Mouse (Mus musculus) intestine, embryonic 15.5 days (tissue): ENCODE results near the gene Atg16l1. TPM values are rescaled to one million over a fixed set of nuclear protein-coding genes. Genes with fewer than 3 reads are reported as not detected.
A peak's percentile ranks its signal among the peaks of the same experiment; 100 is the strongest.
"Not testable (repeated sequence)": the region's sequence is repeated elsewhere in the genome, so short reads cannot be mapped to it uniquely, and the experiment has no call there.

Experiments
- ATAC-seq: fragments of 200-750 bp; cut with Nextera tagmentation; 2 replicates; pipeline ENCODE4 v1.8.0; 2017; ENCODE audit warnings: moderate TSS enrichment, moderate library complexity
- H3K27ac ChIP-seq: fragments of 300-500 bp; sonication (generic); 2 replicates; pipeline ENCODE4 v1.5.1; 2015; ENCODE audit warnings: mild to moderate bottlenecking, inconsistent platforms
- H3K27me3 ChIP-seq: fragments of 300-500 bp; sonication (generic); replicated peaks from 2 replicates; pipeline ENCODE4 v1.6.1; 2015; ENCODE audit warnings: inconsistent platforms
- H3K36me3 ChIP-seq: fragments of 300-500 bp; sonication (generic); 2 replicates; pipeline ENCODE4 v1.6.1; 2015; ENCODE audit warnings: inconsistent platforms
- H3K4me1 ChIP-seq: fragments of 300-500 bp; sonication (generic); replicated peaks from 2 replicates; pipeline ENCODE4 v1.6.1; 2015; ENCODE audit warnings: inconsistent platforms
- H3K4me2 ChIP-seq: fragments of 300-500 bp; sonication (generic); replicated peaks from 2 replicates; pipeline ENCODE4 v1.6.1; 2015; ENCODE audit warnings: mild to moderate bottlenecking, inconsistent platforms
- H3K4me3 ChIP-seq: fragments of 300-500 bp; sonication (generic); replicated peaks from 2 replicates; pipeline ENCODE4 v1.5.1; 2015; ENCODE audit warnings: inconsistent platforms
- H3K9ac ChIP-seq: fragments of 300-500 bp; sonication (generic); 2 replicates; pipeline ENCODE4 v1.6.1; 2015; ENCODE audit warnings: inconsistent platforms
- H3K9me3 ChIP-seq: fragments of 300-500 bp; sonication (generic); 2 replicates; pipeline ENCODE4 v1.6.1; 2016; ENCODE audit warnings: inconsistent platforms
- WGBS: fragments of 180-500 bp; shearing (Covaris S2); methylation state at CpG from one replicate; pipeline ENCODE4 v1.1.7; 2015; 5-methylcytosine and 5-hydroxymethylcytosine counted together
- polyA plus RNA-seq: library from polyadenylated mRNA; unstranded; fragments of >200 nt; fragmentation: Nextera tagmentation; extraction: Ambion mirVana; gene quantifications from 2 replicates; pipeline ENCODE4 v1.2.1, GENCODE M21; 2015

Atg16l1 gene
- polyA plus RNA-seq, 1 experiment from 2014 or later = 25.4 TPM

GRCm38 (mm10) chr1:87824420-87824995 is 68.8 kb downstream of the Atg16l1 start:
- Histone ChIP-seq H3K9me3 (no peaks in the 10 kb centered on the region), H3K9ac (no peak overlapping the region), H3K4me2 (no peak overlapping the region), H3K4me1 (0 out of 2 replicates have a peak, but pooled peaks cover 6% of the 10 kb centered on the region), H3K27ac (no peak overlapping the region), H3K4me3 (no peak overlapping the region), H3K36me3 (no peaks in the 10 kb centered on the region), H3K27me3 (no peaks in the 10 kb centered on the region)
- WGBS = 94% methylated on average over 10 of the region's 10 CpGs
- ATAC-seq = no peak

GRCm38 (mm10) chr1:87825281-87825680 is 69.6 kb downstream of the Atg16l1 start:
- Histone ChIP-seq H3K4me1 (0 out of 2 replicates have a peak, but pooled peaks cover 6% of the 10 kb centered on the region), H3K9me3 (no peaks in the 10 kb centered on the region), H3K9ac (no peak overlapping the region), H3K36me3 (no peaks in the 10 kb centered on the region), H3K27me3 (no peaks in the 10 kb centered on the region), H3K4me2 (no peak overlapping the region), H3K27ac (no peak overlapping the region), H3K4me3 (no peak overlapping the region)
- no peak for ATAC-seq
- WGBS = 82% methylated on average over 5 of the region's 5 CpGs

- WGBS = 82% methylated on average over 6 of the region's 6 CpGs
Measured at GRCm38 (mm10) chr1:87825991-87826390, 70.3 kb downstream of the Atg16l1 start.

GRCm38 (mm10) chr1:87826474-87826873 is 70.8 kb downstream of the Atg16l1 start:
- H3K9me3 ChIP-seq = no peaks in the 10 kb centered on the region
- H3K9ac ChIP-seq = no peak overlapping the region
- H3K4me1 ChIP-seq = 0 out of 2 replicates have a peak, but pooled peaks cover 6% of the 10 kb centered on the region
- no peak for ATAC-seq
- H3K4me2 ChIP-seq = no peak overlapping the region
- no peak overlapping the region for H3K4me3 ChIP-seq
- H3K27me3 ChIP-seq = no peaks in the 10 kb centered on the region
- no peaks in the 10 kb centered on the region for H3K36me3 ChIP-seq
- WGBS = 80% methylated on average over 2 of the region's 2 CpGs
- no peak overlapping the region for H3K27ac ChIP-seq

More at GRCm38 (mm10) chr1:87825991-87826390, 70.3 kb downstream of the Atg16l1 start:
- H3K4me2 ChIP-seq = no peak overlapping the region
- ATAC-seq = no peak
- no peaks in the 10 kb centered on the region for H3K36me3 ChIP-seq
- no peaks in the 10 kb centered on the region for H3K9me3 ChIP-seq
- no peak overlapping the region for H3K27ac ChIP-seq
- no peak overlapping the region for H3K9ac ChIP-seq
- H3K27me3 ChIP-seq = no peaks in the 10 kb centered on the region
- no peak overlapping the region for H3K4me3 ChIP-seq
- H3K4me1 ChIP-seq = 0 out of 2 replicates have a peak, but pooled peaks cover 6% of the 10 kb centered on the region

- not testable (repeated sequence) for H3K36me3 ChIP-seq, H3K27ac ChIP-seq, H3K9me3 ChIP-seq, ATAC-seq, H3K9ac ChIP-seq, H3K4me3 ChIP-seq, H3K27me3 ChIP-seq, H3K4me2 ChIP-seq, H3K4me1 ChIP-seq
- WGBS = 84% methylated on average over 1 of the region's 1 CpGs
Measured at GRCm38 (mm10) chr1:87827476-87827875, 71.8 kb downstream of the Atg16l1 start.

- ATAC-seq = no peak
- 43% methylated on average over 9 of the region's 9 CpGs for WGBS
- 0 out of 2 replicates have a peak, but pooled peaks cover 6% of the 10 kb centered on the region for H3K4me1 ChIP-seq
- no peak overlapping the region for H3K9ac ChIP-seq
- H3K36me3 ChIP-seq = no peaks in the 10 kb centered on the region
- no peak overlapping the region for H3K27ac ChIP-seq
- no peak overlapping the region for H3K4me3 ChIP-seq
- H3K27me3 ChIP-seq = no peaks in the 10 kb centered on the region
- no peaks in the 10 kb centered on the region for H3K9me3 ChIP-seq
- H3K4me2 ChIP-seq = no peak overlapping the region
Measured at GRCm38 (mm10) chr1:87828185-87828584, 72.5 kb downstream of the Atg16l1 start.

GRCm38 (mm10) chr1:87828926-87829580 is 73.4 kb downstream of the Atg16l1 start:
- 30% methylated on average over 7 of the region's 7 CpGs for WGBS
- Histone ChIP-seq H3K4me2 (no peak overlapping the region), H3K36me3 (no peaks in the 10 kb centered on the region), H3K4me3 (no peak overlapping the region), H3K27me3 (no peaks in the 10 kb centered on the region), H3K27ac (no peak overlapping the region), H3K9ac (no peak overlapping the region), H3K9me3 (no peaks in the 10 kb centered on the region), H3K4me1 (0 out of 2 replicates have a peak, but pooled peaks cover 6% of the 10 kb centered on the region)
- ATAC-seq = no peak

GRCm38 (mm10) chr1:87829621-87830211 is 74.0 kb downstream of the Atg16l1 start:
- ATAC-seq = 0 out of 2 replicates have a peak, but pooled peaks have one; percentile 31

GRCm38 (mm10) chr1:87836453-87836852 is 80.8 kb downstream of the Atg16l1 start:
- no peak for ATAC-seq
- H3K4me2 ChIP-seq = no peak overlapping the region
- no peaks in the 10 kb centered on the region for H3K36me3 ChIP-seq
- H3K4me1 ChIP-seq = no peaks in the 10 kb centered on the region
- H3K9me3 ChIP-seq = no peaks in the 10 kb centered on the region
- no peak overlapping the region for H3K9ac ChIP-seq
- no peak overlapping the region for H3K27ac ChIP-seq
- 49% methylated on average over 1 of the region's 1 CpGs for WGBS
- H3K4me3 ChIP-seq = no peak overlapping the region
- H3K27me3 ChIP-seq = no peaks in the 10 kb centered on the region

More at GRCm38 (mm10) chr1:87829621-87830211, 74.0 kb downstream of the Atg16l1 start:
- 42% methylated on average over 6 of the region's 6 CpGs for WGBS
- Histone ChIP-seq H3K4me1 (0 out of 2 replicates have a peak, but pooled peaks cover 6% of the 10 kb centered on the region), H3K9me3 (no peaks in the 10 kb centered on the region), H3K9ac (no peak overlapping the region), H3K4me3 (no peak overlapping the region), H3K36me3 (no peaks in the 10 kb centered on the region), H3K27ac (no peak overlapping the region), H3K4me2 (no peak overlapping the region), H3K27me3 (no peaks in the 10 kb centered on the region)

GRCm38 (mm10) chr1:87837018-87837417 is 81.3 kb downstream of the Atg16l1 start:
- H3K36me3 ChIP-seq = no peaks in the 10 kb centered on the region
- H3K4me3 ChIP-seq = no peak overlapping the region
- ATAC-seq = no peak
- no peaks in the 10 kb centered on the region for H3K4me1 ChIP-seq
- H3K27me3 ChIP-seq = no peaks in the 10 kb centered on the region
- 52% methylated on average over 5 of the region's 5 CpGs for WGBS
- H3K27ac ChIP-seq = no peak overlapping the region
- no peaks in the 10 kb centered on the region for H3K9me3 ChIP-seq
- H3K9ac ChIP-seq = no peak overlapping the region
- no peak overlapping the region for H3K4me2 ChIP-seq

GRCm38 (mm10) chr1:87840411-87841208 is 84.9 kb downstream of the Atg16l1 start:
- no peaks in the 10 kb centered on the region for H3K36me3 ChIP-seq
- no peaks in the 10 kb centered on the region for H3K4me1 ChIP-seq
- no peak overlapping the region for H3K4me2 ChIP-seq
- H3K27ac ChIP-seq = no peak overlapping the region
- H3K27me3 ChIP-seq = no peaks in the 10 kb centered on the region
- H3K9me3 ChIP-seq = no peaks in the 10 kb centered on the region
- H3K4me3 ChIP-seq = no peak overlapping the region
- 45% methylated on average over 11 of the region's 11 CpGs for WGBS
- no peak for ATAC-seq
- no peak overlapping the region for H3K9ac ChIP-seq
